Mouse (Mus musculus) MN1 (cell line): ENCODE results near the gene Eif4h.

Source experiments
- DNase-seq: peaks from one replicate; pipeline ENCODE4 v3.0.0-alpha.2; 2016; ENCODE audit warnings: low spot score

Eif4h gene

DNA sequence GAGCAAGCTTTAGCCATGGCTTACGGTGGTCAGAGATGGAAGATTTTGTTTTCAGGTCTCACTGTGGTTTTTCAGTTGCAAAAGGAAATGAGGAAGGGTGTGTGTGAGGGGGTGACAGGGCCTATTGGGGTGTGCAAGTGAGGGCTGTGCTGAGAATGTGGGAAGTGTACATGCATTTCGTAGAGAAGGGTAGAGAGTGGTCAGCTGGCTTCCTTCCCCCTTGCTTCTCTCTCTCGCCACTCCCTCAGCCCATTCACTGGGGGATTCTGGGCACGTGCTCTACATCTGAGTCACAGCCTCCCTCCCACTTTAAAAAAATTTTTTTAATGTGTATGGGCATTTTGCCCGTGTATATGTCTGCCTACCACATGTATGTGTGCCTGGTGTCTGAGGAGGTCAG lies 32.2 kb downstream of the Eif4h start:
- no peak for DNase-seq

DNA sequence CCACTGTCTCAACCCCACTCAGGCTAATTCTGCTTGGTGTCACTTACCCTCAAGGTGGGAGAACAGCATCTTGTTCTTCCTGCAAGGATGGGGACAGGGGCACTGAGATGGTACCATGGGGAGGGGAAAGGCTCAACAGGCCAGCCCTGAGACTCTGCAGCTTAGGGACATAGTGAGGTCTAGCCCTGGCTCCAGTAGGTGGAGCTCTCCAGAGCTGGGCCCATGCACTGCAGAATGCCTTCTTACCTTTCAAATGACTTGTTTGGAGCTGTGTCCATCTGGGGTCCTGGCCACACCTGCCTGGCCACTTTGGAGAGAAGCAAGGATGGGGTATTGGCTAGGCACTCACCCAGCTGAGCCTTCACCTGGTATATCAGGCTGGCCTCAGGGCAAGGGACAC lies 33.0 kb downstream of the Eif4h start:
- no peak for DNase-seq

DNA sequence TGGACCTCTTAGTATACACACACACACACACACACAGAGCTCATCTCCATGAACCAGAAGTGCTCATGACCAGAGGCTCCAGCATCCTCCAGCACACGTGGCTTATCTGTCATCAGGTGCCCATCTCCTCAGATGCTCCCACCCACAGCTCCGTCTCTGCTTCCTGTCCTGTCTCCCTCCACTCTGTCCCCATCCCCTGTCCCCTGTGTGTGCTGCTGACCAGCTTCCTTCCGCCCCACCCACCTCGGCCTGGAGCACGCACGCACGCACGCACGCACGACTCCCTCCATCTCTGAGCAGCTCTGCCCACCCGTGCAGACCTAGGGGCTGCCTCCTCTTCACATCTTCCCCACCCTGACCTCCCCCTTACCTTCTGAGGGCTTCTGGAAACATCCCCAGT lies 34.9 kb downstream of the Eif4h start:
- no peak for DNase-seq

DNA sequence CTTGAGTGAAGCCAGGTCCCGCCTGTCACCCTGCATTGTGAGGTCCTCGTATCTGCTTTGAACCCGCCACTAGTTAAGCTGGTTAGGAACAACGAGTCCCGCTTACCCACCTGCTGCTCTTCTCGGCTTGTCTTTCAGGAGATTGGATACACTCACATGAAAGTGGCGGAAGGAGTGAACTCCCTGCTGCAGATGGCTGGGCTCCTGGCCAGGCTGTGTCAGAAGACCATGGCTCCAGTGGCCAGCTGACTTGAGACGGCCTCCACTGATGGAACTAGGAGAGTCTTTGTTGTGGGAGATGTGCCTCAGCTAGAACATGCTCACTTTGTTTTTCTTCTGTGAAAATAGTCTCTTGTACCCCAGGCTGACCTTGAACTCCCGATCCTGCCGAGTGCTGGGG lies 41.6 kb downstream of the Eif4h start:
- DNase-seq: no peak

DNA sequence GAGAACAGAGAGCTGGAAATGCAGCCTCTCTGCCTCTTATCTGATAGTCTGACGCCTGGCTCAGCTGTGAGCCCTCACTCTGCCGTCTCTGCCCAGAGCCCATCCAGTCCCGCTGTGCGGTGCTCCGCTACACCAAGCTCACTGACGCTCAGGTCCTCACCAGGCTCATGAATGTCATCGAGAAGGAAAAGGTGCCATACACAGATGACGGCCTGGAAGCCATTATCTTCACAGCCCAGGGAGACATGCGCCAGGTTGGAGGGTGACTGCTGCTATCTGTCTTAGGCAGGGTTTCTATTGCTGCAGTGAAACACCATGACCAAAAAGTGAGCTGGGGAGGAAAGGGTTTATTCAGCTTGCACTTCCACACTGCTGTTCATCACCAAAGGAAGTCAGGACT lies 46.2 kb downstream of the Eif4h start:
- no peak for DNase-seq

DNA sequence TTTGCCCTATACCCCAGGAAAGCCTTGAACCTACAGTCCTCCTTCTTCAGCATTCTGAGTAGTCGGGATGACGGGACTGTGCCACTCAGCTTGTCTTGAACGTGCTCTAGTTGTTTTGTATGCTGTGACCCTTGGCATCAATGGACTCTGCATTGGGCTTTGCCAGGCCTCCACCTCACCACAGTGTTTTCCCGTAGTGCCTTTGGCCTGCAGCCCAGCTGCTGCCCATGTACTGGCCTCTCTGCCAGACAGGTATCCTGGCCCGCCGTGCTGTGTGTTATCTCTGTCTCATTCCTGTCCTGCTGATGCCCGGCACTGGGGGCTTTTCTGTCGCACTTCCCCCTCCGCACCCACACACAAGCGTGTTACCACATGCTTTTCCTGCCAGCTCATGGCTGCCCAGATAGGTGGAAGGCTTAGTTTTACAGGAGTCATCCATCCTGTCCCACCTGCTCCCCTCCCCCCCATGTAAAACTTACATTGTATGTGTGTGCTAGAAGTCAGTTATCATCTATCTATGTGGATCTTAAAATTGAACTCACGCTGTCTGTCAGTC lies 47.2 kb downstream of the Eif4h start:
- no peak for DNase-seq

DNA sequence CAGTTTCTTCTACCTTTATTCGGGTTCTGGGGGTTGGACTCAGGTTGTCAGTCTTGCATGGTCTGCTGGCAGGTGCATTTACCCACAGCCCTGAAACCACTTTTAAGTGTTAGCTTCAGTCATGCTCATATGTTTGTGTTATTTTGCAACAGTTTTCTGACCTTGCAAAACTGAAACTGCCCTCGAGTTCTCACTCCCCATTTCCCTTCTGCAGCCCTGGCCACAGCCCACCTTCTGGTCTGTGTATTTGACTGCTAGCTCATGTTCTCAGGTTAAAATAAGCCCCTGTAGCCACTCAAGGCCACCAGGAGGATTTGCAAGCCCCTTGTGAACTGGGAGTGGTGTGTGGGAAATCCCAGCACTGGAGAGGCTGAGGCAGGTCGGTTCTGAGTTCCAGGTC lies 49.4 kb downstream of the Eif4h start:
- no peak for DNase-seq

DNA sequence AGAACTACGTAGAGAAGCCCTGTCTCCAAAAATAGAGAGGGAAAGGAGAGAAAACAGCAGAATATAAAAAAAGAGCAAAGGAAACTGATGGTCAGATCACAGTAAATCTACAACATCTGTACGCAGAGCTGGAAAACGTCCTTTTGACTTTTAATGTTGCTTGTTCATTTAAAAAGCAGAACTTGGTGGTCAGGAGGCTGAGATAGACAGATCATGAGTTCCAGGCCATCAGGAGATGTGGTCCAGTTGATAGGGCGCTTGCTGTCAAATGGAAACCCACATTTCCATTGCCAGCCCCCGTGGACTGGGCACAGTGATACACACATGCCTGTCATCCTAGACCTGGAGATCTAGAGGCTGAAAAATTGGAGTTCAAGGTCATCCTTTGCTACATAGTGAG lies 54.5 kb downstream of the Eif4h start:
- DNase-seq: no peak

- DNase-seq: no peak
These were observed 55.4 kb downstream of the Eif4h start for GRCm38 (mm10) chr5:134583884-134584213.

DNA sequence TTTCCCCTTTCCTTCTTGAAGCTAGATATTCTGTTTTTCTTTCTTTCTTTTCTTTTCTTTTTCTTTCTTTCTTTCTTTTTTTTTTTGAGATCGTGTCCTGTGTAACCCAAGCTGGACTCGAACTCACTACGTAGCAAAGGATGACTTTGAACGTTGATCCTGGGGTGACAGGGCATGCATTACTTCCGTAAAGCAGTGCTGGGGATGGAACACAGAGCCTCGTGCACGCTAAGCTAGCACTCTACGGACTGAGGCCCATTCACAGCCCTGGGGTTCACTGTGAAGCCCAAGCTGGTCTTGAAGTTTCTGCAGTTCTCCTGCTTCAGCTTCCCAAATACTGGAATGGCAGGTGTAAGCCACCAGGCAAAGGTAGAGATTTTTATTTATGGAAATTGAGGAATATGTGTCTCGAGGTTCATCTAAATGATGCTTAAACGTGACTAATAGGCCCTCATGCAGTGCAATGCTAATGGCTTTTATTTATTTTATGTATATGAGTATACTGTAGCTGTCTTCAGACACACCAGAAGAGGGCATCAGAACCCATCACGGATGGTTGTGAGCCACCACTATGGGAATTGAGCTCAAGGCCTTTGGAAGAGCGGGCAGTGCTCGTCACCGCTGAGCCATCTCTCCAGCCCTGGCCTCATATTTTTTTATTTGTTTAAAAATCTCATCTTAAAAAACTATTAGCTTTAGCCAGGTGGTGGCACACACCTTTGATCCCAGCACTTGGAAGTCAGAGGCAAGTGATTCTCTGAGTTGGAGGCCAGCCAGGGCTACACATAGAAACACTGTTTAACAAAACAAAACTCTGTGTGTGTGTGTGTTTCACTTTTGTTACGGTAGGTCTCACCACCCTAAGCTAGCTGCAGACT lies 56.0 kb downstream of the Eif4h start:
- no peak for DNase-seq

DNA sequence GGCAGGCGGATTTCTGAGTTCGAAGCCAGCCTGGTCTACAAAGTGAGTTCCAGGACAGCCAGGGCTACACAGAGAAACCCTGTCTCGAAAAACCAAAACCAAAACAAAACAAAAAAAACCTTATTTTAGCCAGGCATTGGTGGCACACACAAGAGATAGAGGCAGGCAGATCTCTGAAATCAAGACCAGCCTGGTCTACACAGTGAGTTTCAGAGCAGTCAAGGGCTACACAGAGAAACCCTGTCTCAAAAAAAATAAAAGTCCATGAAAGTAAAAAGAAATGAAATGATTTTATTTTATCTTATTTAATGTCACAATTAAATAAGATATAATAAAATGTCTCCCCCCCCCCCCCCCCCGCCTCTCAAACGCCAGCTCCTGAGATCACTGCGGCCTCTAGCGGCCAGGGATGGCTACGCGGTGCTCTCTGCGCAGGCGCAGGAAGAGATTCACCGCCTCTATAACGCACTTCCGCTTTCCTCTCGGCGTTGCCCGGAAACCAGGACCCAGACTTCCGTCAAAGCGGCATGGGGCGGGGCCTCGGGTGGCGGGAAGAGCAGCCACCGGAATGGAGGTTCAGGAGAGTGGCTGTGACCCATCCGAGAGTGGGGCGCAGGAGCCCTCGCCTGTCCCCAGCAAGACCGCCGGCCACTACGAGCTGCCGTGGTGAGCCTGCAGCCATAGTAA lies 56.9 kb downstream of the Eif4h start:
- peak; percentile 99 for DNase-seq

DNA sequence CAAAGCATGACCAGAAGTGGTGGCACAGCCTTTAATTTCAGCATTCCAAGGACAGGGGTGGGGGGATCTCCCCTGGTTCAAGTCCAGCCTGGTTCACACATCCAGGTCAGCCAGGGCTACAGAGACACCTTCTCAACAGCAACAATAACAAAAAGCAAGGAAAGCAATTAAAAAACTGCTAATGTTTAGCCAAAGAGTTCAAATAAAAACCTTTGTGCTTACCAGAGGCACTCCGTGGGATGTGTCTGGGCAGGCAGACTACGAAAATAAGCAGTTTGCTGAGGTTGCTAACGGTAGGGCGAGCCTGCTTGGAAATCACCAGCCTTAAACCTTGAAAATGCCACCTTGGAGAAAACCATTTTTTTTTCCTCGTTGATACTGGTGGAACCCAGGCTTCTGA lies 58.1 kb downstream of the Eif4h start, which contains the start of gene Rfc2:
Gene Rfc2, plus strand, starts transcription at position 221 of the 400 bp plus-strand sequence.
- DNase-seq: no peak

DNA sequence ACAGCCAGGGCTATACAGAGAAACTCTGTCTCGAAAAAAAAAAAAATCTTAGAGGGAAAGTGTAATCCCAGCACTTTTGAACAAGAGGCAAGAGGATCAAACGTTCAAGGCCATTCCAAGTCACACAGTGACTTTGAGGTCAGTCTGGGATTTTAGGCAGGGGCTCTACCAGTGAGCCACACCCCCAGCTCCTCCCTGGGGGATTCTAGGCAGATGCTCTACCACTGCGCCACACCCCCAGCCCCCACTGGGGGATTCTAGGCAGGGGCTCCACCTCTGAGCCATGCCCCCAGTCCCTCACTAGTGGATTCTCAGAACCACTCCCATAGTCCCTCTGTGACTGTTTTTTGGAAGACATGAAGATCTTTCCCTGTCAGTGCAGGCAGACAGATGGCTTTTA lies 60.2 kb downstream of the Eif4h start:
- no peak for DNase-seq

- DNase-seq: no peak
These were observed 61.8 kb downstream of the Eif4h start for GRCm38 (mm10) chr5:134577534-134577933.

GRCm38 (mm10) chr5:134576517-134577220 lies 62.6 kb downstream of the Eif4h start:
- no peak for DNase-seq

GRCm38 (mm10) chr5:134575833-134576232 lies 63.5 kb downstream of the Eif4h start:
- DNase-seq: no peak

DNA sequence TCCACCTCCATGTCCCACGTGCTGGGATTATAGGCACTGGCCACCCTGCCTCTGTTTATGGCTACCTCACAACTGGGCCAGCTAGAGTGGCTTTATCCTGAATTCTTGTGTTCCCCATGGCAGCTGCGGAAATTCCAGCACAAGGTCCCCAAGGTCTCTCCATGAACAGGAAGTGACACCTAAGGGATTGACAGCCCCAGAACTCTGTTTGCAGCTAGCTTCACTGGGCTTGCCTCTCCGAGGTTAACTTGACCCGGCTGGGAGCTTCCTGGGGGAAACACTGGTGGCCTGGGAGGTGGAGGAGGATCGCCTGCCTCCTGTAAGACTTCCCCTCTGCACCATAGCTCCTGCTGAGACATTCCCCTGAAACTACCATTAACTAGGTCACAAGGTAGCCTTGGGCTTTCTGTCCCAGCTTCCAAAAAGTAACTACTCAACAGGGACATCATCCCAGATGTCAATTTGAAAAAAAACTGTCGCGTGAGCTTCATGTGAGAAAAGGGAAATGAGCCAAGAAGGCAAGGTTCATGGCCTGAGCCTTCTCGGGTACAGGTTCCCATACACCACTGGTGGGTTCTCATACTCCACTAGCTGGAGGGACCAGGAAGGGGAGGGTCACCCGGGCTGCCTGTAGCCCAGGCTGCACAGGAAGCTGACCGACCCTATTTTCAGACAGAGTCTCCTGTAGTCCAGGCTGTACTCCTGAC lies 66.6 kb downstream of the Eif4h start:
- DNase-seq: no peak

GRCm38 (mm10) chr5:134571730-134572507 lies 67.4 kb downstream of the Eif4h start:
- DNase-seq: peak; percentile 91
